Mouse (Mus musculus): ENCODE data around the gene Bmp5. TPM values are rescaled to one million over a fixed set of nuclear protein-coding genes. Genes with fewer than 3 reads are reported as not detected.

Bmp5 gene
- polyA plus RNA-seq, 1 experiment: not detected

DNA sequence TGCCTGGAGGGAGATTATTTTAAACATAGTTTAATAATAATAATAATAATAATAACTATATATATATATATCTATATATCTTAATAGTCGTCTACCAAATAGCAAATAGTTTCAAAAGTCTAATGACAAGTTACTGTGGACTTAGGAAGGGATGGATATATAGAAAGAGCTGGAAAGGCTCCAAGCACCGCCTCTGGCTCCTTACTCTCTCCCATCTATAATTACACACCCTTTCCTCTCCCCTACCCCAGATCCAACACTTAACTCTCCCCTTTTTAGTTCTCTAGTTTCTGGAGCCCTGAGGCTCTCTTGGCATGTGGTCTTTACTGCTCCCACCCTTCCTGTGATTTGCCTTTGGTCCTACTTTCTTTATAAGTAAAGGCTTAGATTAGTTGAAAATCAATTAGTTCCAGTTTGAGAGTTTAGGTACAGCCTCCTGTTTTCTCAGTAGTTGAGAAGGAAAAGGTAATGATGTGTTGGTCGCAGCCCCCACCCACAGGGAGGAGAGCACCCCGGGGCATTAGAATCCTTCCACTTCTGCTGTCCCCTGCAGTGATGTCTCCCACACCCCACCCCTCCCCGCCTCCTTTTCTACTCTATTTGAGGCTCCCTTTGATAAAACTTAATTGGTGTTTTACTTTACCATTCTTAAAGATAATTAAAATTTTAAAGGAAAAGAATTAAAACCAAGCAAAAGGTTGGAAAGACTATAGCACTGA lies 5.6 kb downstream of the Bmp5 start:
- Histone ChIP-seq H3K36me3 (ENCODE audit: control insufficient read depth, insufficient read depth) (no peaks in the 10 kb centered on the region), H3K4me3 (no peak overlapping the region), H3K27me3 (ENCODE audit: control insufficient read depth, insufficient read depth, insufficient read length) (no peaks in the 10 kb centered on the region), H3K4me2 (ENCODE audit: low read depth) (no peak overlapping the region), H3K79me2 (ENCODE audit: control insufficient read depth, insufficient read depth) (no peaks in the 10 kb centered on the region), H3ac (ENCODE audit: control insufficient read depth, insufficient read length) (no peak overlapping the region)
- TF ChIP-seq MYOD1 (IDR thresholded peaks at IDR 0.05; ENCODE audit: control insufficient read depth in 1 of 3, insufficient read length in 2 of 3, low read depth in 2 of 3): no peak
- TF ChIP-seq REST (IDR thresholded peaks at IDR 0.05; ENCODE audit: insufficient read depth, insufficient read length): no peak
- no peak for TF ChIP-seq SRF (IDR thresholded peaks at IDR 0.05; ENCODE audit: control insufficient read depth, insufficient read length, low read depth)
- TF ChIP-seq E2F4 (IDR thresholded peaks at IDR 0.05; ENCODE audit: insufficient read depth): no peak
- no peak for TF ChIP-seq TCF12 (IDR thresholded peaks at IDR 0.05; ENCODE audit: insufficient read depth, poor library complexity, severe bottlenecking)
- TF ChIP-seq USF1 (IDR thresholded peaks at IDR 0.05; ENCODE audit: low read depth): no peak
- TF ChIP-seq POLR2A (IDR thresholded peaks at IDR 0.05; ENCODE audit: insufficient read length, low read depth): no peak
- no peak for TF ChIP-seq MAX (IDR thresholded peaks at IDR 0.05; ENCODE audit: low read depth)

DNA sequence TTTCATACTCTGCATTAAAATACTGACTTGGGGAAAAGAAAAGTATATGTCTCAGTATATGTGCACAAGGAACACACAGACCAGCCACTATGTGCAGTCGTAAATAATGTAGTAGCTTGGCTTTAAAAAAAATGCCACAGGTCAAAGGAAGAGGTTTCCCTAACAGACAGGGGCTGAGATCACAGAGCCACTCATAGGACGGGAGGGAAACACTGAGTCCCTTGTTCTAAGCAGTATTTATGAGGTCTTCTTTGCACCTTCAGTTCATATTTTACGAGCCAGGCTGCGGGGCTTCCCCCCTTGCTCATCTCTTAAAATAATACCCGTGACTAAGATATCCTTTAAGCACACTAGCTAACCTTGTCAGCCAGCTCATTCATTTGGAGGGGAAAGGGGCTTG lies 6.4 kb downstream of the Bmp5 start:
- H3ac ChIP-seq (ENCODE audit: control insufficient read depth, insufficient read length): no peak overlapping the region
- H3K36me3 ChIP-seq (ENCODE audit: control insufficient read depth, insufficient read depth): no peaks in the 10 kb centered on the region
- no peak for TF ChIP-seq POLR2AphosphoS2 (IDR thresholded peaks at IDR 0.05; ENCODE audit: insufficient read length, low read depth)
- TF ChIP-seq CEBPB (IDR thresholded peaks at IDR 0.05; ENCODE audit: insufficient read depth, poor library complexity, severe bottlenecking): no peak
- H3K4me3 ChIP-seq: no peak overlapping the region
- H3K79me2 ChIP-seq (ENCODE audit: control insufficient read depth, insufficient read depth): no peaks in the 10 kb centered on the region
- H3K27me3 ChIP-seq (ENCODE audit: control insufficient read depth, insufficient read depth, insufficient read length): no peaks in the 10 kb centered on the region
- H3K4me2 ChIP-seq (ENCODE audit: low read depth): peak overlapping the region; percentile 53

DNA sequence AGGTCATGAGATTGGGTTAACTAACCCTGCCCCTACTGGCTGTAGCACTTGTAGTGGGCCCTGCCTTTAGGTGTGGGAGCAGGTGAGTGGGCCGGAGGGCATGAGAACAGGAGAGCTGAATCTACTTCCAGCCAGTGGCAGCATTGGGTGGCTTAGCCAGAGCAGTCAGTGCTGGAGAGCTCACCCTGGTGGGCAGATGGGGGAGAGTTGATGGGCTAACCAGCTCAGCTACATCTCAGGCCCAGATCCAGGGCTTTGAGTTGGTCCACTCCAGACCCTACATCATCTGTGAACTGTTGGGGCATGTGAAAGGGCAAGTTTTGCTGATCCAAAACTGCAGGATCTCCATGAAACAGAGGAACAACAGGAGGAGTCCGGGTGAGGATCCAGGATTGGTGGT lies 8.4 kb downstream of the Bmp5 start:
- Histone ChIP-seq H3K4me2 (ENCODE audit: low read depth) (no peak overlapping the region), H3K4me3 (no peak overlapping the region)
- TF ChIP-seq TCF12 (IDR thresholded peaks at IDR 0.05; ENCODE audit: insufficient read depth, poor library complexity, severe bottlenecking) (no peak), MYOD1 (IDR thresholded peaks at IDR 0.05; ENCODE audit: control insufficient read depth in 1 of 3, insufficient read length in 2 of 3, low read depth in 2 of 3) (no peak), POLR2A (IDR thresholded peaks at IDR 0.05; ENCODE audit: insufficient read length, low read depth) (no peak), REST (IDR thresholded peaks at IDR 0.05; ENCODE audit: insufficient read depth, insufficient read length) (no peak), MYOG (IDR thresholded peaks at IDR 0.05; ENCODE audit: control insufficient read depth in 1 of 3, insufficient read depth in 1 of 3, insufficient read length in 2 of 3, low read depth in 2 of 3) (no peak), USF1 (IDR thresholded peaks at IDR 0.05; ENCODE audit: low read depth) (no peak), TCF3 (IDR thresholded peaks at IDR 0.05; ENCODE audit: insufficient read length, low read depth) (no peak), E2F4 (IDR thresholded peaks at IDR 0.05; ENCODE audit: insufficient read depth) (no peak), POLR2AphosphoS2 (IDR thresholded peaks at IDR 0.05; ENCODE audit: insufficient read length, low read depth) (no peak)

DNA sequence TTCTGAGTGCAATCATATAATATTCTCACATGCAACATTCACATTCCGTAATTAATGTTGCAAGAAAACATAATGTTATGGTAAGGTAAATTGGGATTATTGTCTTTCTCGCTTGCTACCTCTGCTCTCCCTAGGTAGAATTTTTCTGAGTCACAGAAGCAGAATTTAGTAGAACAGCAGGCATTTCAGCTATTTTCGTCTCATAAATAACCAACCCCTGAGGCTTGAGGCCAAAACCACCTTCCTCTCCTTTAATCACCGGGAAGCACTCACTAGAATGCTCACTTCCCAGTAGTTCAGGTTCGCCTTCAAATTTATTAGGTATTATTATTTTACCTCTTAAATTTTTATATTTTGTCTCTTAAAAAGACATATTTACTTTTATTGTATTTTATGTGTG lies 10.8 kb downstream of the Bmp5 start:
- no peak overlapping the region for H3ac ChIP-seq (ENCODE audit: control insufficient read depth, insufficient read length)
- no peaks in the 10 kb centered on the region for H3K36me3 ChIP-seq (ENCODE audit: control insufficient read depth, insufficient read depth)
- no peaks in the 10 kb centered on the region for H3K79me2 ChIP-seq (ENCODE audit: control insufficient read depth, insufficient read depth)
- no peak overlapping the region for H3K4me2 ChIP-seq (ENCODE audit: low read depth)
- TF ChIP-seq CEBPB (IDR thresholded peaks at IDR 0.05; ENCODE audit: insufficient read depth, poor library complexity, severe bottlenecking): no peak
- no peak for TF ChIP-seq SRF (IDR thresholded peaks at IDR 0.05; ENCODE audit: control insufficient read depth, insufficient read length, low read depth)
- no peak for TF ChIP-seq TCF3 (IDR thresholded peaks at IDR 0.05; ENCODE audit: insufficient read length, low read depth)
- TF ChIP-seq USF1 (IDR thresholded peaks at IDR 0.05; ENCODE audit: low read depth): no peak
- TF ChIP-seq MYOG (IDR thresholded peaks at IDR 0.05; ENCODE audit: control insufficient read depth in 1 of 3, insufficient read depth in 1 of 3, insufficient read length in 2 of 3, low read depth in 2 of 3): no peak
- no peak for TF ChIP-seq POLR2AphosphoS2 (IDR thresholded peaks at IDR 0.05; ENCODE audit: insufficient read length, low read depth)
- no peak for TF ChIP-seq TCF12 (IDR thresholded peaks at IDR 0.05; ENCODE audit: insufficient read depth, poor library complexity, severe bottlenecking)
- no peak for TF ChIP-seq POLR2A (IDR thresholded peaks at IDR 0.05; ENCODE audit: insufficient read length, low read depth)
- TF ChIP-seq E2F4 (IDR thresholded peaks at IDR 0.05; ENCODE audit: insufficient read depth): no peak
- TF ChIP-seq REST (IDR thresholded peaks at IDR 0.05; ENCODE audit: insufficient read depth, insufficient read length): no peak
- TF ChIP-seq MAX (IDR thresholded peaks at IDR 0.05; ENCODE audit: low read depth): no peak
- H3K27me3 ChIP-seq (ENCODE audit: control insufficient read depth, insufficient read depth, insufficient read length): no peaks in the 10 kb centered on the region
- no peak overlapping the region for H3K4me3 ChIP-seq

More for the DNA sequence above, 8.4 kb downstream of the Bmp5 start:
- Histone ChIP-seq H3K27me3 (ENCODE audit: control insufficient read depth, insufficient read depth, insufficient read length) (no peaks in the 10 kb centered on the region), H3K36me3 (ENCODE audit: control insufficient read depth, insufficient read depth) (no peaks in the 10 kb centered on the region), H3K79me2 (ENCODE audit: control insufficient read depth, insufficient read depth) (no peaks in the 10 kb centered on the region), H3ac (ENCODE audit: control insufficient read depth, insufficient read length) (no peak overlapping the region)

DNA sequence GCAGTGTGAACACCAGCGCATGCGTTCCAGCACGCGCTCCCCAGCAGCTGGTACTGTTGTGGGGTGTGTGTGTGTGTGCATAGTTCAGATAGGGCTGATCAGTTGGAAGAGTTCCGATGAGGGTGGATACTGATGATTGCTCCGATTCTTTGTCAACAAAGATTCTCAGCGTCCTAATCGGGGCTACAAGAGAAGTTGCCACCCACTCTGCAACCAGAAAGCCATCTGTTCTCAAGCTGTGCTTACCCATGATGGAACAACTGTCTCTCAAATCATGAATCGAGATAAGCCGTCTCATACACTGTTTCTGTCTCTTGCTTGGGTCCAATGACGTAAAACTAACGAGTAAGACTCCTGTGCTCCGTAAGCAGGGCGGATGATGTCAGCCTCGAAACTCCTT lies 12.0 kb downstream of the Bmp5 start:
- Histone ChIP-seq H3K4me2 (ENCODE audit: low read depth) (no peak overlapping the region), H3K4me3 (no peak overlapping the region), H3K27me3 (ENCODE audit: control insufficient read depth, insufficient read depth, insufficient read length) (no peaks in the 10 kb centered on the region), H3ac (ENCODE audit: control insufficient read depth, insufficient read length) (no peak overlapping the region), H3K79me2 (ENCODE audit: control insufficient read depth, insufficient read depth) (no peaks in the 10 kb centered on the region), H3K36me3 (ENCODE audit: control insufficient read depth, insufficient read depth) (no peaks in the 10 kb centered on the region)
- TF ChIP-seq SRF (IDR thresholded peaks at IDR 0.05; ENCODE audit: control insufficient read depth, insufficient read length, low read depth) (no peak), USF1 (IDR thresholded peaks at IDR 0.05; ENCODE audit: low read depth) (no peak), TCF12 (IDR thresholded peaks at IDR 0.05; ENCODE audit: insufficient read depth, poor library complexity, severe bottlenecking) (no peak), REST (IDR thresholded peaks at IDR 0.05; ENCODE audit: insufficient read depth, insufficient read length) (no peak), CEBPB (IDR thresholded peaks at IDR 0.05; ENCODE audit: insufficient read depth, poor library complexity, severe bottlenecking) (no peak), MYOG (IDR thresholded peaks at IDR 0.05; ENCODE audit: control insufficient read depth in 1 of 3, insufficient read depth in 1 of 3, insufficient read length in 2 of 3, low read depth in 2 of 3) (no peak), TCF3 (IDR thresholded peaks at IDR 0.05; ENCODE audit: insufficient read length, low read depth) (no peak), POLR2AphosphoS2 (IDR thresholded peaks at IDR 0.05; ENCODE audit: insufficient read length, low read depth) (no peak), MAX (IDR thresholded peaks at IDR 0.05; ENCODE audit: low read depth) (no peak)

Data from myocyte (in vitro differentiated cells).